Mouse (Mus musculus): ENCODE data around the gene Kcnn1. TPM values are rescaled to one million over a fixed set of nuclear protein-coding genes. Genes with fewer than 3 reads are reported as not detected.

Gene Kcnn1
- polyA plus RNA-seq, 1 experiment from 2014 or later: 8.0 TPM

- POLR2A ChIA-PET: interaction anchor here (0.7 to 1.0 kb wide), 2 partner anchors 12 to 15 kb away, joined by 3 read pairs; no protein-coding TSS in a partner anchor
- CTCF ChIA-PET: interaction anchor here (1.0 to 2.0 kb wide), 6 partner anchors 12 to 17 kb away, joined by 3 to 17 read pairs (median 4); no protein-coding TSS in a partner anchor
- DNase-seq (ENCODE audit: low read depth, low spot score): no peak
- no peak for TF ChIP-seq CTCF (IDR thresholded peaks at IDR 0.05)
- no peaks in the 10 kb centered on the region for H3K27me3 ChIP-seq
- in situ Hi-C loops (cut with MboI; ENCODE audit: low pct_unique_long_range_greater_than_20kb): no loop called here
- ATAC-seq: peak; percentile 71
These were observed 6.4 kb downstream of the Kcnn1 start for GRCm38 (mm10) chr8:70856541-70857197.

DNA sequence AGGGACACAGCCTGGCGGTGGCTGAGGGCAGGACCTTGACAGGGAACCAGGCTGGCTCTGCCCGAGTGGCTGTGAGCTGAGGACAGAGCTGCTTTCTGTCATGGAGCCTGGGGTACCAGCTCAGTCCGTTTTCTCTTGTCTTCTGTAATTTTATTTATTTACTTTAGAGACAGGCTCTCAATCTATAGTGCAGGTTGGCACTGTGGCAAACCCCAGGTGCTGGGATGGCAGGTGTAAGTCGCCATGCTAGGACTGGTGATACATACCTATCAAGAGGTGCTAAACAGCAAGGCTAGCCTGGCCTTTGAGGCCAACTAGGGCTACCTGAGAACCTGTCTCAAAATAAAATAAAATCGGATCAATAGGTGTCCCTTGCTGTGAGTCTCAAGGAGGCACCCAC lies 7.0 kb downstream of the Kcnn1 start:
- no peak for ATAC-seq
- in situ Hi-C loops (cut with MboI; ENCODE audit: low pct_unique_long_range_greater_than_20kb): no loop called here
- DNase-seq (ENCODE audit: low read depth, low spot score): no peak
- no peaks in the 10 kb centered on the region for H3K27me3 ChIP-seq
- ChIA-PET POLR2A (interaction anchor here (1.0 kb wide), 1 partner anchor 16 kb away, joined by 3 read pairs; no protein-coding TSS in a partner anchor), CTCF (interaction anchor here (1.4 to 2.0 kb wide), 4 partner anchors 11 to 14 kb away, joined by 3 to 8 read pairs (median 4); no protein-coding TSS in a partner anchor)
- TF ChIP-seq CTCF (IDR thresholded peaks at IDR 0.05): no peak

- CTCF ChIA-PET: interaction anchor here (1.1 to 1.4 kb wide), 3 partner anchors 9 to 16 kb away, joined by 3 to 5 read pairs (median 4); no protein-coding TSS in a partner anchor
- no peaks in the 10 kb centered on the region for H3K27me3 ChIP-seq
- in situ Hi-C loops (cut with MboI; ENCODE audit: low pct_unique_long_range_greater_than_20kb): no loop called here
- POLR2A ChIA-PET: no interaction called here
- TF ChIP-seq CTCF (IDR thresholded peaks at IDR 0.05): no peak
- no peak for DNase-seq (ENCODE audit: low read depth, low spot score)
- no peak for ATAC-seq
These were observed 9.2 kb downstream of the Kcnn1 start for GRCm38 (mm10) chr8:70853863-70854262.

GRCm38 (mm10) chr8:70852595-70853231 lies 10.3 kb downstream of the Kcnn1 start:
- H3K27me3 ChIP-seq: no peaks in the 10 kb centered on the region
- CTCF ChIA-PET: interaction anchor here (1.1 kb wide), 1 partner anchor 8 kb away, joined by 3 read pairs; no protein-coding TSS in a partner anchor
- POLR2A ChIA-PET: no interaction called here

DNA sequence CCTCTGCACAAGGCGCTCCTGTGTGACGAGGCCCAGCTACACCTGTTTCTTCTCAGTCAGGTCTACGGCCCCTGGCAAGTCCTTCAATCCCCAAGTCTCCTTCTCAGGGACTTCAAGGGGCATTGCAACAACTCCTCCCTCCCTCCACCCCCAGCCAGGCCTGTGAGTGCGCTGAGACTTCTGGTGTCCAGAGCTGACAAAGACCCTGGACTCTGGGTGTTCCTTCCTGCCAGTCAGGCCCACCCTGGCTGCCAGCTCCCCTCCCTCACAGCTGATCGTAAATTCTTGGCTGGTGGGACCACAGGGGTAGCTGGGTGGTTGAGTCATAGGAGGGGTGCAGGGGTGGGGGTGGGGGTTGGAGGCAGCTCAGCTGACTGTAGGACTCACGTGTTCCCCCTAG lies 11.2 kb downstream of the Kcnn1 start:
- ChIA-PET CTCF (no interaction called here), POLR2A (no interaction called here)
- no peak for TF ChIP-seq CTCF (IDR thresholded peaks at IDR 0.05)
- in situ Hi-C loops (cut with MboI; ENCODE audit: low pct_unique_long_range_greater_than_20kb): no loop called here
- no peaks in the 10 kb centered on the region for H3K27me3 ChIP-seq
- DNase-seq (ENCODE audit: low read depth, low spot score) (no peak), ATAC-seq (no peak)

More at GRCm38 (mm10) chr8:70852595-70853231, 10.3 kb downstream of the Kcnn1 start:
- no peak for TF ChIP-seq CTCF (IDR thresholded peaks at IDR 0.05)
- no peak for DNase-seq (ENCODE audit: low read depth, low spot score)
- ATAC-seq: no peak
- in situ Hi-C loops (cut with MboI; ENCODE audit: low pct_unique_long_range_greater_than_20kb): no loop called here

DNA sequence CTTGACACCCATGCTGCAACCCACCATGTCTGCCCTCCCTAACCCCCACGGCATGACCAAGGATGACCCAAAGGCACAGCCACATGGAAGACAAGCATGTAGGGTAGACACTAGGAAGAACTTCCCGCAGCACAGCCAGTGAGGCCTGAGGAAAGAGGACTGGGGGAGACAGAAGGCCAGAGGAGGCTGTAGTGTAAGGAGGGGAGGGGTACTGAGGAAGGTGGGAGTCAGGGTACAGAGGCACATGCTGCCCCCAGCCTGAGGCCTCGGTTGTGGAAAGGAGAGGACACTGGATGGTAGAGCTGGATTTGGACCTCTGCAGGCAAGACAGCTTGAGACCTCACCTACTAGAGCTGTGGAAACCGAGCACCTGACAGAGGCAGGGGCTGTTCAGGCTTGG lies 12.1 kb downstream of the Kcnn1 start:
- H3K27me3 ChIP-seq: no peaks in the 10 kb centered on the region
- ChIA-PET CTCF (no interaction called here), POLR2A (interaction anchor here (0.6 kb wide), 1 partner anchor 498 kb away, joined by 3 read pairs; no protein-coding TSS in a partner anchor)
- DNase-seq (ENCODE audit: low read depth, low spot score): no peak
- no peak for TF ChIP-seq CTCF (IDR thresholded peaks at IDR 0.05)
- in situ Hi-C loops (cut with MboI; ENCODE audit: low pct_unique_long_range_greater_than_20kb): no loop called here
- no peak for ATAC-seq

DNA sequence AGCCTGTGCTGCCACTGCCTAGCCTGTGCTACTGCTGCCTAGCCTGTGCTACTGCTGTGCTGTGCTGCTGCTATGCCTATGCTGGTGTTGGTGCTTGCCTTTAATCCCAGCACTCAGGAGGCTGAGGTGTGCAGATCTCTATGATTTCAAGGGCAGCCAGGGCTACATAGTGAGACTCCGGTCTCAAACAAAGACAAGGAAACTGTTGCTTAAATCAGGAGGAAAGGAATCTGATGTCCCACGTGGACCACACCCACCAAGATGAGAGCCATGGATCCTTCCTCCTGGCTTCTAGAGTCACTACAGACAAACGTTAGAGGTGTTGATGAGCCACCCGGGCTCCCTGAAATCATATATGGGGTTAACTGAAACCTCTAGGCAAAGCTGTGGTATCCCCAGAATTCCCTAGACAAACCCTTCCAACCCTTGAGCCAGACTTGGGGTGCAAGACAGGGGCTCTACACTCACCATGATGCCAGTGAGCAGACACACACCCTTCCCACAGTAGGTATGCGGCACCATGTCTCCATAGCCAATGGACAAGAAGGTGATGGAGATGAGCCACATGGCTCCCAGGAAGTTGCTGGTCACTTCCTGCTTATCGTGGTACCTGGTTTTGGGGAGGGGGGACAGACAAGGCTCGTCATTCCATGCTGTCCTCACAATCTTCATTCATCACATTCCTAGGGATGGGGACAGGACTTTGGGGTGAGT lies 12.8 kb downstream of the Kcnn1 start:
- CTCF ChIA-PET: interaction anchor here (0.8 kb wide), 1 partner anchor 19 kb away, joined by 4 read pairs; no protein-coding TSS in a partner anchor

GRCm38 (mm10) chr8:70849333-70849990 lies 13.6 kb downstream of the Kcnn1 start:
- ChIA-PET POLR2A (no interaction called here), CTCF (interaction anchor here (0.7 to 0.8 kb wide), 2 partner anchors 9 to 20 kb away, joined by 3 to 4 read pairs; no protein-coding TSS in a partner anchor)
- ATAC-seq (no peak), DNase-seq (ENCODE audit: low read depth, low spot score) (no peak)
- no peaks in the 10 kb centered on the region for H3K27me3 ChIP-seq
- no peak for TF ChIP-seq CTCF (IDR thresholded peaks at IDR 0.05)
- in situ Hi-C loops (cut with MboI; ENCODE audit: low pct_unique_long_range_greater_than_20kb): no loop called here

More for the DNA sequence above, 12.8 kb downstream of the Kcnn1 start:
- no peaks in the 10 kb centered on the region for H3K27me3 ChIP-seq
- in situ Hi-C loops (cut with MboI; ENCODE audit: low pct_unique_long_range_greater_than_20kb): no loop called here
- no peak for TF ChIP-seq CTCF (IDR thresholded peaks at IDR 0.05)
- ATAC-seq (no peak), DNase-seq (ENCODE audit: low read depth, low spot score) (no peak)
- POLR2A ChIA-PET: no interaction called here

- DNase-seq (ENCODE audit: low read depth, low spot score): no peak
- no peaks in the 10 kb centered on the region for H3K27me3 ChIP-seq
- in situ Hi-C loops (cut with MboI; ENCODE audit: low pct_unique_long_range_greater_than_20kb): no loop called here
- POLR2A ChIA-PET: no interaction called here
- TF ChIP-seq CTCF (IDR thresholded peaks at IDR 0.05): no peak
- CTCF ChIA-PET: interaction anchor here (1.5 to 3.8 kb wide), 3 partner anchors 22 to 23 kb away, joined by 5 to 58 read pairs (median 10); no protein-coding TSS in a partner anchor
- ATAC-seq: no peak
These were observed 16.5 kb downstream of the Kcnn1 start for GRCm38 (mm10) chr8:70846371-70847154.
